Mouse (Mus musculus): ENCODE data around the gene Ccl17.
"Not testable (repeated sequence)": the region's sequence is repeated elsewhere in the genome, so short reads cannot be mapped to it uniquely, and the experiment has no call there.

Gene Ccl17

DNA sequence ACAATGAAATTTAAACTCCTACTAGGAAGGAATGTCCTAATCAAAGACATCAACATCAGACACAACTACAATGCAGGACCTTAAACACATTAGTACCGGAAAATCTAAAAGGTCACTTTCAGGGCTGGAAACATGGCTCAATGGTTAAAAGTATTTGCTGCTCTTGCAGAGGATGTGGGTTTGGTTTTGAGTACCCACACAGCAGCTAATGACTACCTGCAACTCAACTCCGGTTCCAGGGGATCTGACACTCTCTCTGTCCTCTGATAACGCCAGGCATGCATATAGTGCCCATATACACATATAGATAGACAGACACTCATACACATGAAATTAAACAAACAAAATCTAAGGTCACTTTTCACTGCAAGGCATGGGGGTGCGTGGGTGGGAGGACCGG, 16.0 kb downstream of the Ccl17 start:
- DNase-seq: no peak

DNA sequence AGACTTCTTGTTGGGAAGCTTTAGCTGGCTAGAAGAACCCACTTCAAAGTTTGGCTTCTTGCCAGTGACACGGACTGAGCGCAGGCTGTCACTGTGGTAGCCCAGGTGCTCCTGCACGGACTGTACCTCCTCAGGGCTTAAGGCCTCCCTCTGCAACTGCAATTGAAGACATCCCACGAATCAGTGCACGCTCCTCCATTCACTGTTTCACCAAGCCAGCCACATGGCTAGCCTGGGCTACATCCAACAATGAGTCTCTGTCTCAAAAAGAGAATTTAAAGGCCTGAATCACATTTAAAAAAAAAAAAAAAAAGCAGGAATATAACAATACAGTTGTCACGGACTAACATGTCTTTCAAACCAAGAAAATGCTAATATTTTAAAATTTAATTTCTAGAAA, 18.0 kb downstream of the Ccl17 start:
- DNase-seq: no peak

- DNase-seq: not testable (repeated sequence)
Measured at GRCm38 (mm10) chr8:94833901-94834405, 23.7 kb downstream of the Ccl17 start.

- not testable (repeated sequence) for DNase-seq
Measured at GRCm38 (mm10) chr8:94835751-94836150, 25.5 kb downstream of the Ccl17 start.

GRCm38 (mm10) chr8:94836456-94837240, 26.4 kb downstream of the Ccl17 start:
- DNase-seq: no peak

GRCm38 (mm10) chr8:94837662-94838574, 27.7 kb downstream of the Ccl17 start, which contains the start of the genes Coq9 and Ciapin1:
Coq9 (plus strand) TSS chr8:94838321.
Ciapin1 (minus strand) TSS chr8:94838358.
- peak; percentile 95 for DNase-seq

DNA sequence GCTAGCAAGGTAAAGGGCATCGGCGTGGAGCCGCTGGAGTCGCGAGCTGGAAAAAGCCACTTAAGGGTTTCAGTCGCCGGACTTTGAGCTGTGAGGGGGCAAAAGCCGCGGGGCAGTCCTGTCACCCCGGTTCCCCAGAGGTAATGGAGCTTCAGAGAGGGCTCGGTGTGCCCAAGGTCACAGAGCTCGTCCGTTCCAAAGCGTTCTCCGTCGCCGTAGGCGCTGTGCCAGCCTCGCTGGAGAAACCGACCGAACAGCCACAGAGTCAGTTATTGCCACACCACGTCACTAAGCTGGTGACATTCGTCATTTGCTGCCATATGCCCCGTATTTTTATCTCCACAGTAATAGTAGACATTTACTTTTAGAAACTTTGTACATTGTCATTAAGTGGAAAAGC, 28.3 kb downstream of the Ccl17 start:
- peak; percentile 84 for DNase-seq

- no peak for DNase-seq
Measured at GRCm38 (mm10) chr8:94841183-94841582, 30.9 kb downstream of the Ccl17 start.

DNA sequence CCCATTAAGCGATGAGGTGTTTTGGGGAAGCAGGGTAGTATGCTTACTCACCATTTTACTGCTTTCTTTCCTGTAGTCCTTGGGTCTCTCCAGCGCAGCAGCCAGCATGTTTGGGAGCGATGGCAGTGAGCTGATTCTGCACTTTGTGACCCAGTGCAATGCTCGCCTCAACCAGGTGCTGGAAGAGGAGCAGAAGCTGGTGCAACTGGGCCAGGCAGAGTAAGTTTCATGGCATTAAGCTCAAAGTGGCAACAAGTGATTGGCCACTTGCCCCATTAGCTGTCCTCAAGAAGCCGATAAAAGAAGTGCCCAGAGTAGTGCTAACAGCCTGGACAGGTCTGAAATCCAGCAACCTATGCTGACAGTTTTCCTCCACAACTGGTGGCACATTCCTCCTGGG, 39.8 kb downstream of the Ccl17 start:
- DNase-seq: no peak

DNA sequence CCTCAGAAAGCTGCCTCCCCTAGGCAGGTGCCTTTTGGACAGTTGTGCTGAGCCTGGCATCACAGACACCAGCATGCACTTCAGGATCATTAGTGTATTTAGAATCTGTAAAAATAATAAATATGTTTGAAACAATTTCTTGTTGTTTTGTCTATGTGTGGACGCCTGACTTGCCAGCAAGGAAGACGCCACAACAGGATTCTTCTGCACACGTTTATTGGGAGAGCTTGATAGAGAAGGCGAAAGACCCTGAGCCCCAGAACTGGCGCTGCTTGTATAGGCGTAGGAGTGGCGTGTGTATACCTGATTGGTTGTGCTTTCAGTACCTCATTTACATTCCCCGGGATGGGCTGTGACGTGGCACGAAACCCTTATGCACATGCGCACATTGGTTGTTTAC, 44.5 kb downstream of the Ccl17 start:
- not testable (repeated sequence) for DNase-seq

- no peak for DNase-seq
Measured at GRCm38 (mm10) chr8:94857011-94857345, 46.7 kb downstream of the Ccl17 start.

GRCm38 (mm10) chr8:94857346-94858173, 47.3 kb downstream of the Ccl17 start, which contains the start of gene Polr2c:
Polr2c (plus strand) TSS chr8:94857450.
- peak; percentile 90 for DNase-seq

DNA sequence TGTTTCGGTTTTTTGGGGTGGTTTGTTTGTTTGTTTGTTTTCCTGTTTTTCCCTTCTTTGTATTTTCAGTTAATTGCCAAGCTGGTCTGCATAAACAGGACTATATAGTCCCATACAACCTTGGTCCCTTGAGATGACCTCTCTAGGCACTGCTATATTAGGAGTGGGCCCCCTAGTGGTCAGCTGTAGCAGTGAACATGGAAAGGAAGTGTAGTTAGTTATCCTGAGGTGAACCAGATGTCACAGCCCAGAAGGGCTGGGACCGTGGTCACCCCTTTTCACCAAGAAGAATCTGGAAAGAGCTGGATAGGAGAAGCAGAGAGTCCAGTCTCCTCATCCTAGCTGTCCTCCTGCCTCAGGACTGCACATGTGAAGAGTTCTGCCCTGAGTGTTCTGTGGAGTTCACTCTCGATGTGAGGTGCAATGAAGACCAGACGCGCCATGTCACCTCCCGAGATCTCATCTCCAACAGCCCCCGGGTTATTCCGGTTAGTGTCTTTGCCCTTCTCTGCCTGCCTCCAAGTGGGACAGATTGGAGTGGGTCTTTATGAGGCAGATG, 51.2 kb downstream of the Ccl17 start:
- DNase-seq: no peak

Measured in cerebellum, adult 11-12 months (tissue).